Mouse (Mus musculus): ENCODE measurements around the gene Saa4. TPM values are rescaled to one million over a fixed set of nuclear protein-coding genes. Genes with fewer than 3 reads are reported as not detected.
A peak's percentile ranks its signal among the peaks of the same experiment; 100 is the strongest.

The Saa4 gene
- polyA plus RNA-seq, 1 experiment from 2014 or later = not detected

DNA sequence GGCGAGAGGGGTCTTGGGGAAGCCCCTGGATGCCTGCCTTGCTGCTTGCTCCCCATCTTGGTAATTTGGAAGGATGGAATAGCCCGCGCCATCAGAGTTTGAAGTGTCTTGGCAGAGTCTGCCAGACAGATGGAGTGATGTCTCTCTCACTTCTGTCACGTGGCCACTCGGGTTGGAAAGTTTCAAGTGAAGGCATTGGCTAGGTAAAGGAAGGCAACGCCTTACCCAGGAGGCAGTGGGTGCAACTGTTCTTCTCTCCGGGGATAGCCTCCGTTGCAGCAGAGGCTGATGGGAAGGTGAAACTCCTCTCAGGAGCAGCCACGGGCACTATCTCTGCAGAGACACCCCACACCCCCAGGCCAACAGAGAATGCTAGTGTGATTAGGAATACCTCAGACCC is 11.9 kb downstream of the Saa4 start:
- H3K9me3 ChIP-seq (ENCODE audit: control insufficient read depth, low read length) = no peaks in the 10 kb centered on the region
- DNase-seq (ENCODE audit: low spot score) (no peak), ATAC-seq (ENCODE audit: low FRiP score, low TSS enrichment) (no peak)
- H3K27ac ChIP-seq (replicated peaks) = no peak overlapping the region
- no peak overlapping the region for H3K4me2 ChIP-seq (replicated peaks; ENCODE audit: low read depth)
- H3K36me3 ChIP-seq (ENCODE audit: control insufficient read depth, insufficient read depth, low read length) = no peaks in the 10 kb centered on the region
- no peak overlapping the region for H3K4me3 ChIP-seq (ENCODE audit: low read depth, low read length)
- no peaks in the 10 kb centered on the region for H3K4me1 ChIP-seq (replicated peaks; ENCODE audit: control insufficient read depth, insufficient read depth)
- H3K27me3 ChIP-seq (ENCODE audit: control insufficient read depth, insufficient read depth, low read length) = no peaks in the 10 kb centered on the region
- TF ChIP-seq EP300 (optimal IDR thresholded peaks at IDR 0.05) (no peak), CTCF (IDR thresholded peaks at IDR 0.05; ENCODE audit: low read depth) (no peak)
- 80% methylated on average over 9 of the region's 9 CpGs for WGBS
- H3K9ac ChIP-seq (ENCODE audit: low read length) = no peak overlapping the region

- no peak overlapping the region for H3K4me3 ChIP-seq (ENCODE audit: low read depth, low read length)
- ATAC-seq (ENCODE audit: low FRiP score, low TSS enrichment) (peak; percentile 70; the same call in 1 of the 2 replicates), DNase-seq (ENCODE audit: low spot score) (peak; percentile 18)
- no peaks in the 10 kb centered on the region for H3K9me3 ChIP-seq (ENCODE audit: control insufficient read depth, low read length)
- H3K4me2 ChIP-seq (replicated peaks; ENCODE audit: low read depth) = no peak overlapping the region
- H3K27ac ChIP-seq (replicated peaks) = no peak overlapping the region
- no peaks in the 10 kb centered on the region for H3K4me1 ChIP-seq (replicated peaks; ENCODE audit: control insufficient read depth, insufficient read depth)
- TF ChIP-seq EP300 (optimal IDR thresholded peaks at IDR 0.05) (no peak), CTCF (IDR thresholded peaks at IDR 0.05; ENCODE audit: low read depth) (no peak)
- no peak overlapping the region for H3K9ac ChIP-seq (ENCODE audit: low read length)
- WGBS = 31% methylated on average over 7 of the region's 7 CpGs
- H3K36me3 ChIP-seq (ENCODE audit: control insufficient read depth, insufficient read depth, low read length) = no peaks in the 10 kb centered on the region
- no peaks in the 10 kb centered on the region for H3K27me3 ChIP-seq (ENCODE audit: control insufficient read depth, insufficient read depth, low read length)
These were observed 12.9 kb downstream of the Saa4 start for GRCm38 (mm10) chr7:46719526-46719925.

- Histone ChIP-seq H3K27me3 (ENCODE audit: control insufficient read depth, insufficient read depth, low read length) (no peaks in the 10 kb centered on the region), H3K9me3 (ENCODE audit: control insufficient read depth, low read length) (no peaks in the 10 kb centered on the region), H3K4me3 (ENCODE audit: low read depth, low read length) (no peak overlapping the region), H3K4me1 (replicated peaks; ENCODE audit: control insufficient read depth, insufficient read depth) (no peaks in the 10 kb centered on the region), H3K9ac (ENCODE audit: low read length) (no peak overlapping the region), H3K36me3 (ENCODE audit: control insufficient read depth, insufficient read depth, low read length) (no peaks in the 10 kb centered on the region), H3K27ac (replicated peaks) (no peak overlapping the region), H3K4me2 (replicated peaks; ENCODE audit: low read depth) (no peak overlapping the region)
- WGBS = 78% methylated on average over 7 of the region's 7 CpGs
- no peak for ATAC-seq (ENCODE audit: low FRiP score, low TSS enrichment)
- DNase-seq (ENCODE audit: low spot score) = no peak
- TF ChIP-seq CTCF (IDR thresholded peaks at IDR 0.05; ENCODE audit: low read depth) (no peak), EP300 (optimal IDR thresholded peaks at IDR 0.05) (no peak)
These were observed 13.7 kb downstream of the Saa4 start for GRCm38 (mm10) chr7:46718591-46719270.

- no peaks in the 10 kb centered on the region for H3K27me3 ChIP-seq (ENCODE audit: control insufficient read depth, insufficient read depth, low read length)
- no peak overlapping the region for H3K9ac ChIP-seq (ENCODE audit: low read length)
- no peak for DNase-seq (ENCODE audit: low spot score)
- no peak overlapping the region for H3K4me2 ChIP-seq (replicated peaks; ENCODE audit: low read depth)
- no peaks in the 10 kb centered on the region for H3K36me3 ChIP-seq (ENCODE audit: control insufficient read depth, insufficient read depth, low read length)
- no peak overlapping the region for H3K27ac ChIP-seq (replicated peaks)
- WGBS = 36% methylated on average over 5 of the region's 5 CpGs
- H3K4me1 ChIP-seq (replicated peaks; ENCODE audit: control insufficient read depth, insufficient read depth) = no peaks in the 10 kb centered on the region
- H3K4me3 ChIP-seq (ENCODE audit: low read depth, low read length) = no peak overlapping the region
- ATAC-seq (ENCODE audit: low FRiP score, low TSS enrichment) = no peak
- H3K9me3 ChIP-seq (ENCODE audit: control insufficient read depth, low read length) = no peaks in the 10 kb centered on the region
- no peak for TF ChIP-seq CTCF (IDR thresholded peaks at IDR 0.05; ENCODE audit: low read depth)
- no peak for TF ChIP-seq EP300 (optimal IDR thresholded peaks at IDR 0.05)
These were observed 15.5 kb downstream of the Saa4 start for GRCm38 (mm10) chr7:46716897-46717296.

GRCm38 (mm10) chr7:46715600-46715999 is 16.8 kb downstream of the Saa4 start, which contains the start of gene Saa3:
Gene Saa3, minus strand, starts transcription at chr7:46715700.
- Histone ChIP-seq H3K27ac (replicated peaks) (no peak within 1 kb of the TSS), H3K4me2 (replicated peaks; ENCODE audit: low read depth) (no peak within 1 kb of the TSS), H3K9me3 (ENCODE audit: control insufficient read depth, low read length) (no peaks in the 10 kb centered on the region), H3K4me1 (replicated peaks; ENCODE audit: control insufficient read depth, insufficient read depth) (no peaks in the 10 kb centered on the region), H3K27me3 (ENCODE audit: control insufficient read depth, insufficient read depth, low read length) (no peaks in the 10 kb centered on the region), H3K9ac (ENCODE audit: low read length) (no peak within 1 kb of the TSS), H3K4me3 (ENCODE audit: low read depth, low read length) (no peak within 1 kb of the TSS), H3K36me3 (ENCODE audit: control insufficient read depth, insufficient read depth, low read length) (no peaks in the 10 kb centered on the region)
- ATAC-seq (ENCODE audit: low FRiP score, low TSS enrichment) (no peak), DNase-seq (ENCODE audit: low spot score) (no peak)
- WGBS = 86% methylated on average over 5 of the region's 5 CpGs
- no peak for TF ChIP-seq CTCF (IDR thresholded peaks at IDR 0.05; ENCODE audit: low read depth)
- no peak for TF ChIP-seq EP300 (optimal IDR thresholded peaks at IDR 0.05)

DNA sequence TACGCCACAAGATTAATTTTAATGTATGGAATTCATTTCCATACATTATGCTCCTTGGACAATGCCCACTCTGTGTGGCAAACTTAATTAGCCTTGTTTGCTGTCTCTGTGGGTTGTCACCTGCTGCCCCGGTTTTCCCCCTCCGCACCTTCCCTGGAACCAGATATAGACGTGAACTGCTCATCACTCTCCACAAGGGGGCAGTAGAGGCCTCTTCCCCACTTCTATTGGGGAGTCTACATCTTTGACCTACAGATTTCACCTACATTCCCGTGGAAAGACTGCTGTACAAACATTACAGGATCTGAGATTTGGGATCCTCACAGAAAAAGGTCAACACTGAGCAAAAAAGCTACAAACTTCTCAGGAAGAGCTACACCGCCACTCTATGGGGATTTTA is 17.9 kb downstream of the Saa4 start:
- peak; percentile 92 for TF ChIP-seq CTCF (IDR thresholded peaks at IDR 0.05; ENCODE audit: low read depth)
- no peak for TF ChIP-seq EP300 (optimal IDR thresholded peaks at IDR 0.05)
- H3K4me3 ChIP-seq (ENCODE audit: low read depth, low read length) = no peak overlapping the region
- H3K36me3 ChIP-seq (ENCODE audit: control insufficient read depth, insufficient read depth, low read length) = no peaks in the 10 kb centered on the region
- no peak overlapping the region for H3K4me2 ChIP-seq (replicated peaks; ENCODE audit: low read depth)
- no peaks in the 10 kb centered on the region for H3K27me3 ChIP-seq (ENCODE audit: control insufficient read depth, insufficient read depth, low read length)
- H3K27ac ChIP-seq (replicated peaks) = no peak overlapping the region
- no peak for ATAC-seq (ENCODE audit: low FRiP score, low TSS enrichment)
- H3K9ac ChIP-seq (ENCODE audit: low read length) = no peak overlapping the region
- peak; percentile 55 for DNase-seq (ENCODE audit: low spot score)
- H3K4me1 ChIP-seq (replicated peaks; ENCODE audit: control insufficient read depth, insufficient read depth) = no peaks in the 10 kb centered on the region
- H3K9me3 ChIP-seq (ENCODE audit: control insufficient read depth, low read length) = no peaks in the 10 kb centered on the region
- 34% methylated on average over 6 of the region's 6 CpGs for WGBS
